Comparison of ENCODE assay signal across 22 mouse cellular contexts in genomic region chr12:87236882-87237483, GRCm38 (mm10). TPM values are rescaled to one million over a fixed set of nuclear protein-coding genes. Genes with fewer than 3 reads are reported as not detected.
DNase-seq lines count a peak whose midpoint lies in the region; ATAC-seq and TF ChIP-seq lines count a peak whose summit lies in the region.
"Had no signal": no experiment of that assay in that cellular context is flagged by ENCODE, and none has a peak within 500 bp of the region (broad histone marks: within the 10 kb centered on the region; RNA-seq: fewer than 3 reads in every experiment).

No protein-coding gene starts in this region.

- 13% methylated on average over 5 of the region's 5 CpGs for WGBS in bone marrow, adult 2 months

- no peak for TF ChIP-seq POLR2A in bone marrow, adult 2 months (IDR thresholded peaks at IDR 0.05; ENCODE audit: borderline replicate concordance, control insufficient read depth, low read depth, low read length)

- peak overlapping the region; percentile 73; the same call in 1 of the 2 replicates for H3K27ac ChIP-seq in bone marrow, adult 2 months (ENCODE audit: control insufficient read depth, insufficient read depth, low read depth, low read length, poor library complexity)
- H3K27ac ChIP-seq: forebrain, embryonic 13.5 days; heart, embryonic 15.5 days; hindbrain, embryonic 10.5 days; intestine, embryonic 15.5 days; left cerebral cortex, adult 2 months; limb, embryonic 10.5 days; liver, embryonic 12.5 days; lung, embryonic 15.5 days had no signal

- peak; percentile 80 for DNase-seq in 416B (ENCODE audit: low read depth)
- DNase-seq in CD4-positive helper T cell, adult 2 months (ENCODE audit: low read depth, low spot score), result peak; percentile 11
- DNase-seq in adrenal gland, postnatal 36 days, result no peak
- no peak for DNase-seq in layer of hippocampus, postnatal 14 days (ENCODE audit: low spot score in 2 of 2)
- DNase-seq in layer of hippocampus, adult 9-10 months (ENCODE audit: low spot score), result no peak
- DNase-seq: cerebellum, adult 11 months; cerebellum, postnatal 14 days; heart, adult 18-20 months; thymus, adult 2 months had no signal

- peaks cover 5% of the 10 kb centered on the region; the same call in 1 of the 2 replicates for H3K4me1 ChIP-seq in bone marrow, adult 2 months (ENCODE audit: control insufficient read depth, insufficient read depth, low read length)
- H3K4me1 ChIP-seq: forebrain, embryonic 13.5 days; hindbrain, embryonic 10.5 days; intestine, embryonic 15.5 days; limb, embryonic 10.5 days; liver, embryonic 12.5 days; lung, embryonic 15.5 days had no signal

- TF ChIP-seq CTCF in bone marrow, adult 2 months (IDR thresholded peaks at IDR 0.05; ENCODE audit: control insufficient read depth, insufficient read depth, low read length), result no peak

- peak; percentile 91 for ATAC-seq in megakaryocyte, adult 5-6 weeks (ENCODE audit: poor library complexity, severe bottlenecking)
- ATAC-seq: forebrain, embryonic 13.5 days; intestine, embryonic 15.5 days; liver, embryonic 12.5 days; midbrain, embryonic 16.5 days; Patski had no signal

- no peak overlapping the region for H3K4me3 ChIP-seq in bone marrow, adult 2 months (replicated peaks; ENCODE audit: control insufficient read depth, low read depth, low read length)
- H3K4me3 ChIP-seq: forebrain, embryonic 13.5 days; heart, embryonic 15.5 days; hindbrain, embryonic 10.5 days; intestine, embryonic 15.5 days; left cerebral cortex, adult 2 months; limb, embryonic 10.5 days; liver, embryonic 12.5 days; lung, embryonic 15.5 days; megakaryocyte, embryonic 14.5 days had no signal

RNA-seq across cellular contexts. Expression of gene Noxred1, which starts 1.5 kb away (rescaled TPM):
- 2.6 TPM in 1 of 2 replicates, not detected in the other for polyA plus RNA-seq in bone marrow, adult 2 months (2011; ENCODE audit: insufficient read depth, insufficient read length, low replicate concordance, missing spikeins)
- total RNA-seq in megakaryocyte, adult 5-6 weeks (2015), result 0.87 and 1.9 TPM in 2 replicates
- 0.45 and 0.81 TPM in 2 replicates for total RNA-seq in megakaryocyte, adult 5-6 weeks (2017)
- under 1 TPM; 0.33 to 0.66 TPM for total RNA-seq in adrenal gland, postnatal 36 days (2021)
- 1 to 10 TPM in 1 of 2 experiments, under 1 TPM in 1; 0.93 to 1.2 TPM for total RNA-seq in layer of hippocampus, postnatal 14 days (2021)

RNA-seq across cellular contexts. Expression of gene Vipas39, which starts 29.1 kb away (rescaled TPM):
- 10.8 and 23.7 TPM in 2 replicates for polyA plus RNA-seq in bone marrow, adult 2 months (2011; ENCODE audit: insufficient read depth, insufficient read length, low replicate concordance, missing spikeins)
- 29.3 and 38.2 TPM in 2 replicates for total RNA-seq in megakaryocyte, adult 5-6 weeks (2015)
- 26.4 and 30.9 TPM in 2 replicates for total RNA-seq in megakaryocyte, adult 5-6 weeks (2017)
- 10 to 100 TPM; 34.4 to 37.4 TPM for total RNA-seq in adrenal gland, postnatal 36 days (2021)
- 10 to 100 TPM; 57.5 to 66.0 TPM for total RNA-seq in layer of hippocampus, postnatal 14 days (2021)

RNA-seq across cellular contexts. Expression of gene Ahsa1, which starts 29.3 kb away (rescaled TPM):
- 49.0 and 74.4 TPM in 2 replicates for polyA plus RNA-seq in bone marrow, adult 2 months (2011; ENCODE audit: insufficient read depth, insufficient read length, low replicate concordance, missing spikeins)
- total RNA-seq in megakaryocyte, adult 5-6 weeks (2015), result 45.5 and 61.6 TPM in 2 replicates
- total RNA-seq in megakaryocyte, adult 5-6 weeks (2017), result 166 and 169 TPM in 2 replicates
- 100 to 1,000 TPM; 154 to 214 TPM for total RNA-seq in adrenal gland, postnatal 36 days (2021)
- 100 to 1,000 TPM; 147 to 157 TPM for total RNA-seq in layer of hippocampus, postnatal 14 days (2021)

RNA-seq across cellular contexts. Expression of gene Tmed8, which starts 36.7 kb away (rescaled TPM):
- 2.2 and 5.0 TPM in 2 replicates for polyA plus RNA-seq in bone marrow, adult 2 months (2011; ENCODE audit: insufficient read depth, insufficient read length, low replicate concordance, missing spikeins)
- 7.1 and 7.9 TPM in 2 replicates for total RNA-seq in megakaryocyte, adult 5-6 weeks (2015)
- total RNA-seq in megakaryocyte, adult 5-6 weeks (2017), result 8.7 and 10.8 TPM in 2 replicates
- total RNA-seq in adrenal gland, postnatal 36 days (2021), result 10 to 100 TPM; 28.6 to 35.0 TPM
- 10 to 100 TPM; 26.4 to 26.7 TPM for total RNA-seq in layer of hippocampus, postnatal 14 days (2021)

RNA-seq across cellular contexts. Expression of gene Samd15, which starts 37.5 kb away (rescaled TPM):
- not detected in 2 replicates for polyA plus RNA-seq in bone marrow, adult 2 months (2011; ENCODE audit: insufficient read depth, insufficient read length, low replicate concordance, missing spikeins)
- total RNA-seq in megakaryocyte, adult 5-6 weeks (2015), result 0.18 and 0.22 TPM in 2 replicates
- 0.11 and 1.2 TPM in 2 replicates for total RNA-seq in megakaryocyte, adult 5-6 weeks (2017)
- total RNA-seq in adrenal gland, postnatal 36 days (2021), result 1 to 10 TPM; 1.6 to 2.0 TPM
- 1 to 10 TPM; 2.5 to 3.7 TPM for total RNA-seq in layer of hippocampus, postnatal 14 days (2021)

Comparison
In these comparisons a context has a peak if more than half of its experiments do, and no peak if none do; other contexts are left out.
1. DNase-seq: peak in 416B (single experiment) and CD4-positive helper T cell, adult 2 months (single experiment); none in adrenal gland, postnatal 36 days (0 of 2), layer of hippocampus, postnatal 14 days (0 of 2) and layer of hippocampus, adult 9-10 months (single experiment).